Mouse (Mus musculus) heart, postnatal 4 days (tissue): ENCODE measurements around the gene Cdc42se2. TPM values are rescaled to one million over a fixed set of nuclear protein-coding genes. Genes with fewer than 3 reads are reported as not detected.

Experiments used
- DNase-seq: peaks from one replicate; pipeline ENCODE4 v3.0.0; 2021
- total RNA-seq, 2 experiments: library from RNA; stranded (reverse); gene quantifications; 2 replicates each; pipeline ENCODE4 v1.2.3; 2021

Gene Cdc42se2
- total RNA-seq, 2 experiments from 2014 or later: 44.3 to 47.1 TPM

- no peak for DNase-seq
Observed at GRCm38 (mm10) chr11:54708153-54708552, 79.3 kb downstream of the Cdc42se2 start.

DNA sequence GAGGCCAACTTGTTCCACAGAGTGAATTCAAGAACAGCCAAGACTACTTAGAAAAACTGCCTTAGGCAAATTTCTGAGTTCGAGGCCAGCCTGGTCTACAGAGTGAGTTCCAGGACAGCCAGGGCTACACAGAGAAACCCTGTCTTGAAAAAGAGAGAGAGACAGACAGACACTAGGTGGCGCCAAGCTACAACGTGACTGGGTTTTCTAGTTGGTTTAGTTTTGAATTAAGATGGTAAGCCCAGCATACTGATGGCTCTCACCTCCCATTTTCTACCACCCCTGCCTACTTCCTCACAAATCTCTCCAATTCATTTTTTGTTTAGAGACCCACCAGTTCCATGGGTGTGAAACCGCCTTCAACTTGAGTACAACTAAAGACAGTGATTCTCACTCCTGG, 84.2 kb downstream of the Cdc42se2 start:
- peak; percentile 84 for DNase-seq

GRCm38 (mm10) chr11:54701848-54702247, 85.6 kb downstream of the Cdc42se2 start:
- no peak for DNase-seq

- DNase-seq: no peak
Observed at GRCm38 (mm10) chr11:54699972-54700371, 87.5 kb downstream of the Cdc42se2 start.

- DNase-seq: no peak
Observed at GRCm38 (mm10) chr11:54698636-54699035, 88.8 kb downstream of the Cdc42se2 start.

DNA sequence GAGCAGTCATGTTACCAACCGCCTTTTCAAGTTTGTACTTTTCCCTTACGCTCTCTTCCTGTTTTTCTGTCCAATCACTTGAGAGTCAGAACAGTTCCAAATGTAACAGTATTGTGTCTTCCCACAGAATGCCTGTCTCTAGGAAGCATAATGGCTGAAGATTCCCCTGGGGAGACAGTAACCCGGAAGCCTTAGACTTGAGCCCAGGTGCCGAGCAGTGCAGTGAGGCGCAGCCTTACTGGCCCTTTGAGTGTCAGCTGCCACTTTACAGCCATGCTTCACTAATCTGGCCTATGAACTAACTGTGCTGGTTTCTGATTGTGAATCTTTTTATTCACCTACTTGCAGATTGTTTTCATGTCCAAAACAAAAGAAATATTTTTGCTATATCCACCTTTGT, 89.9 kb downstream of the Cdc42se2 start:
- DNase-seq: no peak

- DNase-seq: peak; percentile 40
Observed at GRCm38 (mm10) chr11:54695951-54696350, 91.5 kb downstream of the Cdc42se2 start.

- DNase-seq: no peak
Observed at GRCm38 (mm10) chr11:54694291-54694690, 93.2 kb downstream of the Cdc42se2 start.

DNA sequence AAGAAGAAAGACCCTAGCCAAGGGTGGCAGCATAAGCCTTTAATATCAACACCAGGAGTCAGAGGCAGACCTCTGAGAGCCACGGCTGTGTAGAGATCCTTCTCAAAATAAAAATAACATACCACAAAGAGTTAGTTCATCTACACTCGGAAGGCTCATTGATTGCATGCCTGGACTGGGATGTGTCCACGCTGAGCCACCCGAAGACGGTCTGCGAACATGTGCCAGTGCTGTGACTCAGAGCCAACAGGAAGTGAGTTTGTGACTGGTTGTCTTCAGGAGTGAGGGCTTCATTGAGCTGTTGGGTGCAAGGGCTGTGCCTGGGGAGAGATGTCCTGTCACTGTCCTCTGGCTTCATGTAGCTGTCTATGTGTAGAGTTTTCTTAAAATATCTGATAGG, 93.8 kb downstream of the Cdc42se2 start:
- no peak for DNase-seq

- peak; percentile 32 for DNase-seq
Observed at GRCm38 (mm10) chr11:54691179-54691578, 96.3 kb downstream of the Cdc42se2 start.

GRCm38 (mm10) chr11:54690171-54690570, 97.3 kb downstream of the Cdc42se2 start:
- no peak for DNase-seq

GRCm38 (mm10) chr11:54684831-54685230, 102.6 kb downstream of the Cdc42se2 start:
- DNase-seq: no peak

DNA sequence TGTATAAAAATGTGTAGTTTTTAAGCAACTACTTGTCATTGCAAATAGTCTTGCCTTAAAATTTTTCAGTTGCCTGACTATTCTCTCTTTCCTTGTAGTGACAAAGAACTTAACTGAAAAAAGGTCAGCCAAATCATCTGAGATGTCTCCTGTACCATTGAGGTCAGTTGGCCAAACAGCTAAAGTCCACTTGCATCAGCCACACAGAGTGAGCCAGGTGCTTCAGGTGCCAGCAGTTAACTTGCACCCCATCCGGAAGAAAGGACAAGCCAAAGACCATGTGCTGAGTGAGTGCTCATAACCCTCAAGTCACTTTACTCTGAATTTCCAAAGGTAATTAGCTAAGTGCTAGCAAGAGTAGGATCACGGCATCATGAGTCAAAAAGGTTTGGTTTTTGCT, 108.3 kb downstream of the Cdc42se2 start:
- no peak for DNase-seq

DNA sequence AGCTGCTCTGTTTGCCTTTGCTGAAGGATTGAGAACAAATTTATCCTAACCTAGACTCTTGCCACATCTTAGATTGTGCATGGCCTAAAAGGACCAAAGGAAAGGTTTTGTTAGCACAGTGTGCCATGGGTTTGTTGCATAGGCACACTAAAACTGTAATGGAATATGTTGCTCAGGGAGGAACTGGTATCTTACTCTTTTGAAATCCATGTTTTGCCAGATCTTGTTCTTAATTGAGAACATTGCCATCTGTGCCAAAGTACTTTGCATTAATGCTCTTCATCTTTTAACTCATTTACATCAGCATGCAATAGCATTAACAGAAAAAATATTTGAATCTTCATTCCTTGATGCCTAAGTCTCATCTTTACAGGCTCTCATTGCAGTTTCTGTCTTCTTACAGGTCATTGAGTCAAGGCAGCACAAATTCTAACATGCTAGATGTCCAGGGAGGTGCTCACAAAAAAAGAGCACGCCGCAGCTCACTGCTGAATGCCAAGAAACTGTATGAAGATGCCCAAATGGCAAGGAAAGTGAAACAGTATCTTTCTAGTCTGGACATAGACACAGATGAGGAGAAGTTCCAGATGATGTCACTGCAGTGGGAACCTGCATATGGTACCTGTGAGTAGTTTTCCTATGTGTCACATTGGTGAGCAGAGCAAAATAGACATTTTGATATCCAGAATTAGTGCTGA, 111.5 kb downstream of the Cdc42se2 start:
- DNase-seq: no peak

DNA sequence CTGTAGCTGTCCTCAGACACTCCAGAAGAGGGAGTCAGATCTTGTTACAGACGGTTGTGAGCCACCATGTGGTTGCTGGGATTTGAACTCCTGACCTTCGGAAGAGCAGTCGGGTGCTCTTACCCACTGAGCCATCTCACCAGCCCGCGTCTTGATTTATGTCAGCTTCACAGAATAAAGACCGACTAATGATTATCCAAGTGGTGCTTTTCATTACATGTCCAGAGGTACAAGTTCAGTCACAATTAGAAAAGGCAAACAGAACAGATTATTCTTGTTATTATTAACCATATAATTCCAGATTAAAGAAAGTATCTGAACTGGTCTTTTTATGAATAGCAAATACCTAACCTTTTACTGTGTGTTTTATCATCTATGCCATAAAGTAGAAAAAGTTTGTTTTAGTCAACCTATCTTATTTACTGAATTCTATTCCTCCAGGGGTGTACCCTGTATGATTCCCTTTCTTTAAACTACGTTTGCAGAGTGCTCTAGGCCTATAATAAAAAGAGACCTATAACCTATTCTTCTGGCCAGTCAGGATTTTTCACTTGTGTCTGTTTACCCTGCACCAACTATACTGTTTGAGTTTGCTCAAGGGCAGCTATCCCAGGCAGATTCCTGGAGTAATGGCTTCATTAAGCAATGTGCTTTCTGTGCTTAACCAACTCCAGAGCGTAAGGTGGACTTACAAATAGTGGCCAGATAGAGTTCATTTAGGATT, 113.7 kb downstream of the Cdc42se2 start:
- DNase-seq: no peak

Other genes with a start within 250 kb of the Cdc42se2 start
- gene Lyrm7, start 73.2 kb upstream of the Cdc42se2 start, total RNA-seq: 10 to 100 TPM; 20.3 to 28.3 TPM
- gene Hint1, start 78.7 kb upstream of the Cdc42se2 start, total RNA-seq: 100 to 1,000 TPM; 364 to 393 TPM
- gene Gpx3, start 114.8 kb upstream of the Cdc42se2 start, total RNA-seq: 100 to 1,000 TPM; 153 to 177 TPM
- gene Tnip1, start 175.2 kb upstream of the Cdc42se2 start, total RNA-seq: 10 to 100 TPM; 29.5 to 33.7 TPM
- 100 to 1,000 TPM; 355 to 365 TPM for gene Anxa6, start 245.8 kb upstream of the Cdc42se2 start, total RNA-seq